Mouse (Mus musculus) cerebellum, postnatal 25 days (tissue): ENCODE measurements around the gene Cep112.

Experiments
- DNase-seq, 2 experiments: peaks; one replicate each; pipeline ENCODE4 v3.0.0; 2021; ENCODE audit warnings: mixed read lengths in 2 of 2

Cep112 gene

GRCm38 (mm10) chr11:108880546-108880945, 455.6 kb downstream of the Cep112 start:
- no peak for DNase-seq

GRCm38 (mm10) chr11:108881662-108882061, 456.7 kb downstream of the Cep112 start:
- DNase-seq: no peak

DNA sequence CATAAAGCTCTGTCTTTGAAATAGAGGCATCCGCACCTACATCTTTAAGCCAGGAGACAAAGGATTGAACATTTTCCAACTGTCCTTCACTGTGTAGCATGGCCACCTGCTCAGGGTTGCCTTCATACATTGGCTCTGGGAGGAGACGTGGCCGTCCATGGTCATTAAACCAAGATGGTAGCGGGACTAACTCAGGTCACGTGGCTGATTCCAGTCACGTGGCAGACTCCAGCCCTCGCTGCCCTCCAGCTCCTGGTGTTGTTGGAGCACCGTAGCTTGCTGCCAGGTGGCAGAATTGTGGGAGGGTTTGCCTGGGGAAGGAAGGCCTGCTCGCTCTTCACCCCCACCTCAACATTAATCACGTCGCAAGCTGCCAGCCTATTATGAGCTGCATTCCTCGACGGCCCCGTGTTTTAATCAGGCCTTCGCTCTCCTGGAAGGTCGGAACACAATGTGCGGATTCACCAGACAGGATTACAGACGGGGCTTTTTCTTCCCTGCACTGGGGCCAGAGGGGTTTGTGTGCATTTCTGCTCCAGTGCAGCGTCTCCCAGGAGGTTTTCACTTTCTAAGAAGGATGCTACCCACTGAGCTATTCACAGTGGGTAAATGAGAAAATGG, 460.4 kb downstream of the Cep112 start:
- DNase-seq: no peak

GRCm38 (mm10) chr11:108886060-108886459, 461.1 kb downstream of the Cep112 start:
- DNase-seq: no peak

GRCm38 (mm10) chr11:108889121-108889520, 464.1 kb downstream of the Cep112 start:
- peak in 1 of 2 experiments; percentile 41 for DNase-seq

GRCm38 (mm10) chr11:108890544-108890943, 465.6 kb downstream of the Cep112 start:
- no peak for DNase-seq

- DNase-seq: peak in 1 of 2 experiments; percentile 31
These were observed 466.3 kb downstream of the Cep112 start for GRCm38 (mm10) chr11:108891111-108891870.

GRCm38 (mm10) chr11:108891871-108892380, 466.9 kb downstream of the Cep112 start:
- no peak for DNase-seq

GRCm38 (mm10) chr11:108892406-108892805, 467.4 kb downstream of the Cep112 start:
- DNase-seq: no peak

DNA sequence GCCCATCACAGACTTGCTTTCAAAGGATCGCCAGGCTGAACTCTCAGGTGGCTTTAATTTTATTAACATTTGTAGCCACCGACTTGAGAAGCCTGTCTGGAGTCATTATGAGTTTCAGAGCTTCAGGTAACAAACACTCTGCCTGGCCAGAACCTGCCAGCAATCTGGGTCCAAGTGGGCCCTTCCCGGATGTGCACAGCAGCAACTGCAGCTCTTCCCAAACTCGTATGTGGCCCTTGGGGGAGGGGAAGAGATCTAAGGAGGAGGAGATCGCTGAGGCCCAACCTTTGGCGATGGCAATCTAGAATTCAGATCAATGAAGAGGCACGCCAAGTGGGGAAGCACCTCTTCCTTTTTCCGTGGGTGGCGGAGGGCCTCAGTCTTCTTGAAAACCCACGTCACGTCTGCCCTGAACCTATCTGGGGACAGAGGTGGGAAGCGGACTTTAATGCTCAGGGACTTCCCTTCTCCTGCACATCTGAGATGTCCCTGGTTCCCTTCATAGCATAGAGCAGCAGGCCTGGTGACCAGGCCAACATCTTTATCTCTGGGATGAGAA, 468.3 kb downstream of the Cep112 start:
- DNase-seq: no peak

- no peak for DNase-seq
These were observed 469.0 kb downstream of the Cep112 start for GRCm38 (mm10) chr11:108893855-108894510.

DNA sequence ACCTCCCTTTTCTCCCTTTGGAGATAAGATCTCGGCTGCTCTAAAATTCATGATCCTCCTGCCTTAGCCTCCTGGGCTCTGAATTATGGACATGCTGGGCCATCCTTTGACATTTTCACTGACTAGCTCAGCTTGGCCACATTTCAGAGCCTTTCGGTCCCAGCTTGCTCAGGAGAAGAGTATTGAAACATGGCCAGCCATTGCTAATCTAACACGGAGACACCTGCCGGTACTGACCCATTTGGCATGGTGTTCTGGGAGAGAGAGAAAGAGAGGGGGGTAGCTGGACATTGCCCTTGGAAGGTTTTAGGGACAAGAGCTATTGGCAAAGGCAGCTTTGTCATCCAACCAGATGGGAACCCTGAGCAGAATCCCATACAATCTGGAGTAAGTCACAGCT, 472.0 kb downstream of the Cep112 start:
- DNase-seq: peak; percentile 66 to 76

- no peak for DNase-seq
These were observed 473.1 kb downstream of the Cep112 start for GRCm38 (mm10) chr11:108898063-108898462.

GRCm38 (mm10) chr11:108898483-108898882, 473.5 kb downstream of the Cep112 start:
- no peak for DNase-seq

DNA sequence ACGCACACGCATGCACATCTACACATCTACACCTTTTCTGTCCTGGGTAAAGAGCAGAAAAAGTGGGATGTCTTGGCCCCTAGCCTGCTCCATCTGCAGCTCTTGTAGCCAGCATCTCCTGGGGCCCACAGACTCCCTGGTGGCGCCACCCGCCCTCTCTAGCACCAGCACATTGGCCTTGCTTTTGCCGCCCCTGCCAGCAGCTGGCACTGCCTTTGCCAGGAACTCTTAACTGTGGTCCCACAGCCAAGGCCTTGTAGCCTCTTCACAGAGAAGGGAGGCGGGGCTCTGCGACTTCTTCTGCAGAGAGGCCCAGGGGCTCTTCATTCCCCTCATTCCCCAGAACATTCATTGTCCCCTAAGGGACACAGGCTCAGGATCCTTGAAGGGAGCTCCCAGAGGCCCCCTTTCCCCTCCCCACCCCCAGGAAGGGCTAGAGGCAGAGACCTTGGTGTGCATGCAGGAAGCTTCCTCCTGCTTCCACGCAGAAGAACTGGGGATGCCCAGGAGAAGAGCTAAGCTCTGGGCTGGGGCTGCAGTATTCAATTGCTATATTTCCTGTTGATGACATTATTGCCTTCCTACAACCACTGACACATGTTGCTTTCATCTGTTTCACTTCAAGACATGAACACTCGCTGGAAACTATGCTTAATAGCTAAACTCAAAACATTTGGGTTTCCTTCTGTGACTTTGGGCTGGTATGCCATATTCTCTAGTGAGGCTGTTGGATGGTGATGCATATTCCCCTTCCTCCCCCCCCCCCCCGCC, 475.9 kb downstream of the Cep112 start:
- peak in 1 of 2 experiments; percentile 44 for DNase-seq

- DNase-seq: peak; percentile 47 to 58
These were observed 476.7 kb downstream of the Cep112 start for GRCm38 (mm10) chr11:108901670-108902069.

DNA sequence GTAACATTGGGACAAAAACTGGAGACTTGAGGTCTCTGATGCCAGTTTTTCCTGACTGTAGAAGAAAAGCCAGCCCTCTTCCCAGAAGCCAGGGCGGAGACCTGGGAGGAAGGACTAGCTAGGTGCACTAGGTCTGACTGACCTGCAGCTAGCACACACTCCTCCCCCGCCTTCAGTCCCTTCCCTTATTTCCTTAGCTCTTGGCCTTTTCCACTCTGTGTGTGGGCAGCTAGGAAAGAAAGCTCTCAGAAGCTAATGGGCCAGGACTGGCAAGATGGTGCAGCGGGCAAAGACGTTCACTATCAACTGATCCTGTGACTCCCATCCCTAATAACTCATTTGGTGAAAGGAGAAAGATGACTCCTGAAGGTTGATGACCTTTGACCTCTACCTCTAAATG, 477.3 kb downstream of the Cep112 start:
- DNase-seq: no peak

- no peak for DNase-seq
These were observed 481.7 kb downstream of the Cep112 start for GRCm38 (mm10) chr11:108906590-108907254.

GRCm38 (mm10) chr11:108909396-108910195, 484.6 kb downstream of the Cep112 start:
- DNase-seq: no peak
